Mouse (Mus musculus) neural tube, embryonic 12.5 days (tissue): ENCODE measurements around the gene Dusp5. TPM values are rescaled to one million over a fixed set of nuclear protein-coding genes. Genes with fewer than 3 reads are reported as not detected.
A peak's percentile ranks its signal among the peaks of the same experiment; 100 is the strongest.

Experiments used
- ATAC-seq: fragments of 200-750 bp; cut with Nextera tagmentation; 2 replicates; pipeline ENCODE4 v1.8.0; 2017; ENCODE audit warnings: low read depth, mild to moderate bottlenecking, moderate TSS enrichment, moderate library complexity; ENCODE audit not compliant: low FRiP score
- H3K27ac ChIP-seq: fragments of 300-500 bp; sonication (generic); 2 replicates; pipeline ENCODE4 v1.5.1; 2016
- H3K27me3 ChIP-seq: fragments of 300-500 bp; sonication (generic); replicated peaks from 2 replicates; pipeline ENCODE4 v1.6.1; 2016; ENCODE audit warnings: mild to moderate bottlenecking
- H3K36me3 ChIP-seq: fragments of 300-500 bp; sonication (generic); 2 replicates; pipeline ENCODE4 v1.6.1; 2016; ENCODE audit warnings: mild to moderate bottlenecking
- H3K4me1 ChIP-seq: fragments of 300-500 bp; sonication (generic); 2 replicates; pipeline ENCODE4 v1.6.1; 2016
- H3K4me2 ChIP-seq: fragments of 300-500 bp; sonication (generic); replicated peaks from 2 replicates; pipeline ENCODE4 v1.6.1; 2016; ENCODE audit warnings: mild to moderate bottlenecking
- H3K4me3 ChIP-seq: fragments of 300-500 bp; sonication (generic); 2 replicates; pipeline ENCODE4 v1.5.1; 2016
- H3K9ac ChIP-seq: fragments of 300-500 bp; sonication (generic); 2 replicates; pipeline ENCODE4 v1.6.1; 2016; ENCODE audit warnings: mild to moderate bottlenecking
- H3K9me3 ChIP-seq: fragments of 300-500 bp; sonication (generic); 2 replicates; pipeline ENCODE4 v1.6.1; 2016; ENCODE audit warnings: mild to moderate bottlenecking
- WGBS: fragments of 180-500 bp; shearing (Covaris S2); methylation state at CpG from one replicate; pipeline ENCODE4 v1.1.7; 2016; 5-methylcytosine and 5-hydroxymethylcytosine counted together
- polyA plus RNA-seq: library from polyadenylated mRNA; unstranded; fragments of >200 nt; fragmentation: Nextera tagmentation; extraction: Ambion mirVana; gene quantifications from 2 replicates; pipeline ENCODE4 v1.2.1, GENCODE M21; 2016

The Dusp5 gene
- polyA plus RNA-seq, 1 experiment from 2014 or later = 3.8 TPM

- peaks cover 5% of the 10 kb centered on the region; the same call in 1 of the 2 replicates for H3K4me1 ChIP-seq
- 0 out of 2 replicates have a peak, but pooled peaks cover 6% of the 10 kb centered on the region for H3K27me3 ChIP-seq
- H3K4me3 ChIP-seq = no peak overlapping the region
- H3K9ac ChIP-seq = no peak overlapping the region
- H3K27ac ChIP-seq = no peak overlapping the region
- no peak for ATAC-seq
- H3K9me3 ChIP-seq = no peaks in the 10 kb centered on the region
- no peaks in the 10 kb centered on the region for H3K36me3 ChIP-seq
- H3K4me2 ChIP-seq = no peak overlapping the region
- 58% methylated on average over 11 of the region's 11 CpGs for WGBS
Measured at GRCm38 (mm10) chr19:53521137-53521795, 7.6 kb upstream of the Dusp5 start.

- no peaks in the 10 kb centered on the region for H3K36me3 ChIP-seq
- WGBS = 15% methylated on average over 10 of the region's 10 CpGs
- ATAC-seq = no peak
- no peak overlapping the region for H3K27ac ChIP-seq
- H3K9ac ChIP-seq = no peak overlapping the region
- H3K4me2 ChIP-seq = no peak overlapping the region
- no peak overlapping the region for H3K4me3 ChIP-seq
- H3K27me3 ChIP-seq = peaks cover 32% of the 10 kb centered on the region
- H3K4me1 ChIP-seq = peaks cover 14% of the 10 kb centered on the region
- no peaks in the 10 kb centered on the region for H3K9me3 ChIP-seq
Measured at GRCm38 (mm10) chr19:53527480-53527879, 1.4 kb upstream of the Dusp5 start.

- under 1% methylated on average over 13 of the region's 13 CpGs for WGBS
- no peak overlapping the region for H3K27ac ChIP-seq
- H3K9me3 ChIP-seq = no peaks in the 10 kb centered on the region
- peaks cover 14% of the 10 kb centered on the region for H3K4me1 ChIP-seq
- peak; percentile 10 for ATAC-seq
- H3K36me3 ChIP-seq = no peaks in the 10 kb centered on the region
- H3K4me3 ChIP-seq = peak overlapping the region; percentile 63
- peak overlapping the region; percentile 93 for H3K4me2 ChIP-seq
- peak overlapping the region; percentile 72 for H3K9ac ChIP-seq
- peaks cover 32% of the 10 kb centered on the region for H3K27me3 ChIP-seq
Measured at GRCm38 (mm10) chr19:53528131-53528621, 733 bp upstream of the Dusp5 start.

GRCm38 (mm10) chr19:53529455-53529704 is 471 bp downstream of the Dusp5 start:
- H3K4me2 ChIP-seq = peak overlapping the region; percentile 93
- peaks cover 14% of the 10 kb centered on the region for H3K4me1 ChIP-seq
- H3K4me3 ChIP-seq = peak overlapping the region; percentile 63
- no peak overlapping the region for H3K27ac ChIP-seq
- peak overlapping the region; percentile 72 for H3K9ac ChIP-seq
- WGBS = under 1% methylated on average over 36 of the region's 36 CpGs
- H3K27me3 ChIP-seq = peaks cover 32% of the 10 kb centered on the region
- ATAC-seq = peak; percentile 54
- no peaks in the 10 kb centered on the region for H3K9me3 ChIP-seq
- H3K36me3 ChIP-seq = no peaks in the 10 kb centered on the region

GRCm38 (mm10) chr19:53529705-53530562 is 1.0 kb downstream of the Dusp5 start:
- peaks cover 14% of the 10 kb centered on the region for H3K4me1 ChIP-seq
- peaks cover 32% of the 10 kb centered on the region for H3K27me3 ChIP-seq
- H3K36me3 ChIP-seq = no peaks in the 10 kb centered on the region
- H3K9me3 ChIP-seq = no peaks in the 10 kb centered on the region
- peak overlapping the region; percentile 72 for H3K9ac ChIP-seq
- H3K4me3 ChIP-seq = peak overlapping the region; percentile 63
- WGBS = under 1% methylated on average over 31 of the region's 31 CpGs
- no peak overlapping the region for H3K27ac ChIP-seq
- ATAC-seq = peak; percentile 26
- H3K4me2 ChIP-seq = peak overlapping the region; percentile 93

- Histone ChIP-seq H3K27me3 (peaks cover 32% of the 10 kb centered on the region), H3K4me3 (no peak overlapping the region), H3K36me3 (no peaks in the 10 kb centered on the region), H3K9ac (no peak overlapping the region), H3K4me1 (peaks cover 14% of the 10 kb centered on the region), H3K27ac (no peak overlapping the region), H3K4me2 (no peak overlapping the region), H3K9me3 (no peaks in the 10 kb centered on the region)
- ATAC-seq = no peak
- 40% methylated on average over 10 of the region's 10 CpGs for WGBS
Measured at GRCm38 (mm10) chr19:53531416-53531815, 2.5 kb downstream of the Dusp5 start.

GRCm38 (mm10) chr19:53532021-53532420 is 3.1 kb downstream of the Dusp5 start:
- ATAC-seq = no peak
- H3K27me3 ChIP-seq = peaks cover 32% of the 10 kb centered on the region
- peaks cover 14% of the 10 kb centered on the region for H3K4me1 ChIP-seq
- H3K4me2 ChIP-seq = no peak overlapping the region
- no peak overlapping the region for H3K9ac ChIP-seq
- 53% methylated on average over 6 of the region's 6 CpGs for WGBS
- H3K36me3 ChIP-seq = no peaks in the 10 kb centered on the region
- H3K27ac ChIP-seq = no peak overlapping the region
- no peaks in the 10 kb centered on the region for H3K9me3 ChIP-seq
- H3K4me3 ChIP-seq = no peak overlapping the region

GRCm38 (mm10) chr19:53532676-53533075 is 3.8 kb downstream of the Dusp5 start:
- no peak for ATAC-seq
- peaks cover 30% of the 10 kb centered on the region for H3K27me3 ChIP-seq
- no peak overlapping the region for H3K4me2 ChIP-seq
- peaks cover 14% of the 10 kb centered on the region for H3K4me1 ChIP-seq
- H3K9ac ChIP-seq = no peak overlapping the region
- no peak overlapping the region for H3K27ac ChIP-seq
- no peaks in the 10 kb centered on the region for H3K9me3 ChIP-seq
- no peaks in the 10 kb centered on the region for H3K36me3 ChIP-seq
- H3K4me3 ChIP-seq = no peak overlapping the region
- WGBS = 49% methylated on average over 6 of the region's 6 CpGs

- no peak overlapping the region for H3K9ac ChIP-seq
- ATAC-seq = no peak
- peaks cover 12% of the 10 kb centered on the region for H3K4me1 ChIP-seq
- H3K36me3 ChIP-seq = no peaks in the 10 kb centered on the region
- no peak overlapping the region for H3K4me2 ChIP-seq
- no peak overlapping the region for H3K27ac ChIP-seq
- peaks cover 30% of the 10 kb centered on the region for H3K27me3 ChIP-seq
- no peak overlapping the region for H3K4me3 ChIP-seq
- H3K9me3 ChIP-seq = no peaks in the 10 kb centered on the region
- 82% methylated on average over 7 of the region's 7 CpGs for WGBS
Measured at GRCm38 (mm10) chr19:53533236-53533635, 4.3 kb downstream of the Dusp5 start.

GRCm38 (mm10) chr19:53533810-53534601 is 5.1 kb downstream of the Dusp5 start:
- Histone ChIP-seq H3K4me2 (no peak overlapping the region), H3K27ac (no peak overlapping the region), H3K4me3 (no peak overlapping the region), H3K9me3 (no peaks in the 10 kb centered on the region), H3K36me3 (0 out of 2 replicates have a peak, but pooled peaks cover 4% of the 10 kb centered on the region), H3K27me3 (peaks cover 30% of the 10 kb centered on the region), H3K9ac (no peak overlapping the region), H3K4me1 (peaks cover 12% of the 10 kb centered on the region)
- WGBS = 92% methylated on average over 15 of the region's 15 CpGs
- no peak for ATAC-seq

GRCm38 (mm10) chr19:53534757-53535410 is 6.0 kb downstream of the Dusp5 start:
- Histone ChIP-seq H3K36me3 (0 out of 2 replicates have a peak, but pooled peaks cover 4% of the 10 kb centered on the region), H3K9me3 (no peaks in the 10 kb centered on the region), H3K4me2 (no peak overlapping the region), H3K9ac (no peak overlapping the region), H3K4me1 (peaks cover 6% of the 10 kb centered on the region), H3K4me3 (no peak overlapping the region), H3K27me3 (peaks cover 23% of the 10 kb centered on the region), H3K27ac (no peak overlapping the region)
- whole genome bisulfite sequencing = 63% methylated on average over 7 of the region's 7 CpGs
- ATAC-seq = no peak
